Mouse (Mus musculus) heart, postnatal 0 days (tissue): ENCODE measurements around the gene Gse1. TPM values are rescaled to one million over a fixed set of nuclear protein-coding genes. Genes with fewer than 3 reads are reported as not detected.
A peak's percentile ranks its signal among the peaks of the same experiment; 100 is the strongest.

Source experiments
- ATAC-seq: fragments of 200-750 bp; cut with Nextera tagmentation; 2 replicates; pipeline ENCODE4 v1.8.0; 2017; ENCODE audit warnings: low read depth, moderate number of reproducible peaks, moderate library complexity; ENCODE audit not compliant: insufficient read depth
- DNase-seq: peaks from one replicate; pipeline ENCODE4 v3.0.0-alpha.2; 2016; ENCODE audit warnings: low spot score
- H3K27ac ChIP-seq: fragments of 300-500 bp; sonication (generic); 2 replicates; pipeline ENCODE4 v1.5.1; 2014; ENCODE audit warnings: low read depth, mild to moderate bottlenecking
- H3K27me3 ChIP-seq: fragments of 300-500 bp; sonication (generic); 2 replicates; pipeline ENCODE4 v1.6.1; 2014; ENCODE audit warnings: low read length, mixed read lengths; ENCODE audit not compliant: control insufficient read depth, insufficient read depth
- H3K36me3 ChIP-seq: fragments of 300-500 bp; sonication (generic); replicated peaks from 2 replicates; pipeline ENCODE4 v1.6.1; 2014; ENCODE audit warnings: low read length, mixed read lengths; ENCODE audit not compliant: control insufficient read depth, insufficient read depth
- H3K4me1 ChIP-seq: fragments of 300-500 bp; sonication (generic); 2 replicates; pipeline ENCODE4 v1.6.1; 2014; ENCODE audit warnings: antibody characterized with exemption; ENCODE audit not compliant: control insufficient read depth, insufficient read depth
- H3K4me2 ChIP-seq: fragments of 300-500 bp; sonication (generic); 2 replicates; pipeline ENCODE4 v1.6.1; 2014; ENCODE audit warnings: low read depth, mild to moderate bottlenecking, low read length, moderate library complexity
- H3K4me3 ChIP-seq: fragments of 300-500 bp; sonication (generic); 2 replicates; pipeline ENCODE4 v1.5.1; 2014; ENCODE audit warnings: low read depth, low read length
- H3K9ac ChIP-seq: fragments of 300-500 bp; sonication (generic); replicated peaks from 2 replicates; pipeline ENCODE4 v1.6.1; 2014; ENCODE audit warnings: low read depth, low read length, mixed read lengths
- H3K9me3 ChIP-seq: fragments of 300-500 bp; sonication (generic); replicated peaks from 2 replicates; pipeline ENCODE4 v1.6.1; 2016; ENCODE audit warnings: low read length; ENCODE audit not compliant: control insufficient read depth
- CTCF ChIP-seq: IDR thresholded peaks from 2 replicates; pipeline ENCODE4 v1.5.1; 2016; ENCODE audit warnings: antibody characterized with exemption, control low read depth, low read depth
- EP300 ChIP-seq: IDR thresholded peaks from 2 replicates; pipeline ENCODE4 v1.6.1; 2016; ENCODE audit warnings: antibody characterized with exemption, low read depth
- WGBS: fragments of 180-500 bp; shearing (Covaris S2); extraction: QIAGEN DNeasy Blood & Tissue Kit; methylation state at CpG from one replicate; pipeline ENCODE4 v1.1.7; 2014; 5-methylcytosine and 5-hydroxymethylcytosine counted together
- polyA plus RNA-seq: library from polyadenylated mRNA; unstranded; fragments of >200 nt; fragmentation: Nextera tagmentation; extraction: Ambion mirVana; gene quantifications from 2 replicates; pipeline ENCODE4 v1.2.1, GENCODE M21; 2015
- total RNA-seq: library from RNA; depleted of rRNA; stranded (reverse); fragments of >200 nt; gene quantifications from 2 replicates; pipeline ENCODE4 v1.2.3, GENCODE M21; 2014; ENCODE audit warnings: low replicate concordance

The Gse1 gene
- total and polyA plus RNA-seq, 2 experiments from 2014 or later = 5.4 to 18.7 TPM

DNA sequence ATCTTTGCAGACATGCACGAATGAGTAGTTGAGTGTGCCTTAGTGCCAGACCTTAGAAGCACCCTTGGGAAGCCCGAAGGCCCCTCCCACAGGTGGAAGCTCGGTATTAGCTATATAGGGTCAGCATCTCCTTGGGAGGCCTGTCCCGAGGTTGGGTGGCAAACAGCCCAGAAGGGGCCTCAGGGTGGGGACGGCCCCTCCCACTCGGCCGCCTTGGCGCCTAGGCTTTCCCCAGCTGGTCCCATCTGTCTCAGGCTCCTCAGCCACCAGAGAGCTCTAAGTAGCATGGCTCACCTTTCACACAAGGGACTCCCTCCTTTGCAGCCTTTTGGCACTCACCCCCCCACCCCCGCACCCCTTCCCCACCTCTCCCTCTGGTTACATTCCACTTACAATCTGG is 43.9 kb upstream of the Gse1 start:
- Histone ChIP-seq H3K27me3 (no peaks in the 10 kb centered on the region), H3K4me1 (peaks cover 28% of the 10 kb centered on the region), H3K9ac (no peak overlapping the region), H3K4me2 (no peak overlapping the region), H3K9me3 (no peaks in the 10 kb centered on the region), H3K36me3 (no peaks in the 10 kb centered on the region), H3K27ac (no peak overlapping the region), H3K4me3 (no peak overlapping the region)
- TF ChIP-seq EP300 = no peak
- TF ChIP-seq CTCF = no peak
- DNase-seq (no peak), ATAC-seq (0 out of 2 replicates have a peak, but pooled peaks have one; percentile 21)
- WGBS = 23% methylated on average over 8 of the region's 9 CpGs

DNA sequence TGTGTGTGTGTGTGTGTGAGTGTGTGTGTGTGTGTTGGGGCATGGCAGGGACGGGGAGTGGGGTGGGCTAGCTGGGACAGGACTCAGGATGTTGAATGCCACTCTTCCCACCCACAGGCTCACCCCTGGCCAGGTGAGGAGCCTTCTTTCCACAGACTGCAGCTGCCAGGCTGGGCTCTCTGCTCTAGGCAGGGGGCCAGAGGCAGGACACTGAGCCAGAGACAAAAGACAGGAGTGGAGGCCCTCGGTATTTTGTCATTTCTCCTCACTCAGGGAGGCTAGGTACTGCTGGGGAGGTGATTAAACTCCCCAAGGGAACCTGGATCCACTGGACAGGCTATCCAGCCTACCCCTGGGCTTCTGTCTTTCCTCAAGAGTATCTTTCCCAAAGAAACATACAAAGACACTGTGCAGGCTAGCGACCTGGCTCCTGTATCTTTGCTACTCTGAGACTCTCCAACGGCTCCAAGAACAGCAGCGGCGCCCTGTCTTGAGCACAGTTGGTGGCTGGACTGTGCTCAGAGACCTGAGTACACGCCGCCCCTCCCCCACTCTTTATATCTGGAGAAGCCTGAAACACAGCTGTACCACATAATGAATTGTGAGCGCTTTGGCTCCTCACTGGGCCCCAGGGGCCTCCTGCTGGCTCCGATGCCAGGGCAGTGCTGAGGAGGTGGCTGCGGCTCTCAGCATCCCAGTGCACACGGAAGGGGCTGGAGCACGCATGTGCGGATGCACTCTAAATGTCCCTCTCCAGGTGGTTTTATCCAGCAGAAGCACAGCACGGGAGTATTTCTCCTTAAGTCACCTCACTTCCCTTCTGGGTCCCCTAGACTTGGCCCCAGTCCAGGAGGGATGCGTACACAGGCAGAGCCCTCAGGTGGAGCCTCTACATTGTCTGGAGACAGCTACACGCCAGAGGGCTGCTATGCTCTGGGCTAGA is 43.1 kb upstream of the Gse1 start:
- DNase-seq = peak; percentile 32
- Histone ChIP-seq H3K4me3 (no peak overlapping the region), H3K9me3 (no peaks in the 10 kb centered on the region), H3K4me1 (peaks cover 34% of the 10 kb centered on the region), H3K27me3 (no peaks in the 10 kb centered on the region), H3K9ac (no peak overlapping the region), H3K4me2 (peak overlapping the region; percentile 9; the same call in 1 of the 2 replicates), H3K36me3 (no peaks in the 10 kb centered on the region), H3K27ac (peak overlapping the region; percentile 51; the same call in 1 of the 2 replicates)
- no peak for TF ChIP-seq CTCF
- TF ChIP-seq EP300 = no peak
- peak; percentile 28; the same call in 1 of the 2 replicates for ATAC-seq
- 30% methylated on average over 17 of the region's 17 CpGs for WGBS

DNA sequence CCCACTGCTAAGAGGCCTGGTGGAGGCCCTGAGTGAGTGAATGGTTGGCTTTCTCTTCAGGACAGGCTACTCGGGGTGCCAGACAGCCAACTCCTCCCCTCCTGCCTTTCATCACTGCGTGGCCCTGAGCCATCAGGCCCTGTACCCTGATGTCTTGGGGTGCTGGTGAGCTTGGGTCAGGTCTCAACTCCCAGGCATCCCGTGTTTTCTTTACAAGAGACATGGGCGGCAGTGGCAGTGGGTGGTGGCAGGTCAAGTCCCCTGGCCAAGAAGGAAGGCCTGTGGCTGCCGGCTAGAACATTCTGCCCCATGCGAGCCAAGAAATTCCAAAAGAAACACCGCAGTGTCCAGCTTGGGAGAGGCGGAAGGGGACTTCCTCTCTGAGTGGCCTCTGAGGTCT is 41.8 kb upstream of the Gse1 start:
- no peak for TF ChIP-seq CTCF
- TF ChIP-seq EP300 = no peak
- Histone ChIP-seq H3K27ac (no peak overlapping the region), H3K4me1 (peaks cover 39% of the 10 kb centered on the region)

DNA sequence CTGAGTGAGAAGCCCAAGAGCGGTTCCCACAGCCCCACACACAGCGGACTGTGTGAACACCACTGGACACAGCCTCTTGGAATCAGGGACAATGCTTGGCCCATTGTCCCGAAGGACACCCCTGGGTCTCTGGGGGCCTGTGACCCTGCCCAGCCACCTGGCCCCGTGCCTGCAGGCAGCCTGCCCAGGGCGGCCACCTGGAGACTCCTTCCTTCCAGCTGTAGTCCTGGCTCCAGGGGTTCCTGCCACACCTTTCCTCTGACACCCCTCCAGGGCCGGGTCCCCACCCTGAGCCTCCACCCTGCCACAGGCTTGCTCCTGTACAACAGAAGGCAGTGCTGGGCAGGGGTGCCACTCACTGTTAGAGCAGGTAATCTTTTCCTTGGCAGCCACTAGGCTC is 39.7 kb upstream of the Gse1 start:
- ATAC-seq (no peak), DNase-seq (no peak)
- Histone ChIP-seq H3K9me3 (no peaks in the 10 kb centered on the region), H3K4me3 (no peak overlapping the region), H3K4me1 (peaks cover 43% of the 10 kb centered on the region), H3K9ac (no peak overlapping the region), H3K27ac (no peak overlapping the region), H3K4me2 (no peak overlapping the region), H3K36me3 (no peaks in the 10 kb centered on the region), H3K27me3 (no peaks in the 10 kb centered on the region)
- TF ChIP-seq CTCF (no peak), EP300 (peak; percentile 59; the same call in 1 of the 2 replicates)
- WGBS = 68% methylated on average over 6 of the region's 6 CpGs

More for the DNA sequence above, 41.8 kb upstream of the Gse1 start:
- Histone ChIP-seq H3K9me3 (no peaks in the 10 kb centered on the region), H3K4me2 (no peak overlapping the region), H3K9ac (no peak overlapping the region; the same call in 1 of the 2 replicates), H3K27me3 (no peaks in the 10 kb centered on the region), H3K4me3 (no peak overlapping the region), H3K36me3 (no peaks in the 10 kb centered on the region)
- no peak for DNase-seq
- 36% methylated on average over 8 of the region's 8 CpGs for WGBS
- ATAC-seq = no peak

DNA sequence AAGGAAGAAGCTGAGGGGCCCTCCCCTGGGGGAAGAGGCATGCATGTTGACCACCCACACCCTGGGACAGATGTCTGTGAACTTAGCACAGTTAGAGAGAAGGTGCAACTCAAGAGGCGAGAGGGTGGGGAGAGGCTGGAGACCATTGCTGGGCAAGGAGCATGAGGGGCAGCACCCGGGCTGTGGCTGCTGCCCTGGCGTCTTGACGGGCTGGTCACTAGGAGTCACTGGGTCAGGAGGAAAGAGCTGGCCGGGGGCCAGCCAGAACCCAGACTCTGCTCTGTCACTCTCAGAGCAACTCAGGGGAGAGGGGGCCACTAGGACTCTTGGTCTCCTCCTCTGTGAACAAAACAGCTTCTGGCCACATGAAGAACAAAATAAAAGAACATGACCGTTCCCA is 38.8 kb upstream of the Gse1 start:
- TF ChIP-seq EP300 (no peak), CTCF (no peak)
- ATAC-seq = no peak
- Histone ChIP-seq H3K27me3 (no peaks in the 10 kb centered on the region), H3K36me3 (no peaks in the 10 kb centered on the region), H3K9me3 (no peaks in the 10 kb centered on the region), H3K4me2 (no peak overlapping the region), H3K4me1 (peaks cover 40% of the 10 kb centered on the region), H3K4me3 (no peak overlapping the region), H3K9ac (no peak overlapping the region), H3K27ac (no peak overlapping the region)
- DNase-seq = no peak
- WGBS = 68% methylated on average over 6 of the region's 6 CpGs
